Mouse (Mus musculus): Measurements from ENCODE around the gene Ppme1. TPM values are rescaled to one million over a fixed set of nuclear protein-coding genes. Genes with fewer than 3 reads are reported as not detected.
A peak's percentile ranks its signal among the peaks of the same experiment; 100 is the strongest.

Gene Ppme1
- polyA plus RNA-seq (2014; fragmentation: Nextera tagmentation; extraction: Ambion mirVana) = 155 and 163 TPM in 2 replicates

DNA sequence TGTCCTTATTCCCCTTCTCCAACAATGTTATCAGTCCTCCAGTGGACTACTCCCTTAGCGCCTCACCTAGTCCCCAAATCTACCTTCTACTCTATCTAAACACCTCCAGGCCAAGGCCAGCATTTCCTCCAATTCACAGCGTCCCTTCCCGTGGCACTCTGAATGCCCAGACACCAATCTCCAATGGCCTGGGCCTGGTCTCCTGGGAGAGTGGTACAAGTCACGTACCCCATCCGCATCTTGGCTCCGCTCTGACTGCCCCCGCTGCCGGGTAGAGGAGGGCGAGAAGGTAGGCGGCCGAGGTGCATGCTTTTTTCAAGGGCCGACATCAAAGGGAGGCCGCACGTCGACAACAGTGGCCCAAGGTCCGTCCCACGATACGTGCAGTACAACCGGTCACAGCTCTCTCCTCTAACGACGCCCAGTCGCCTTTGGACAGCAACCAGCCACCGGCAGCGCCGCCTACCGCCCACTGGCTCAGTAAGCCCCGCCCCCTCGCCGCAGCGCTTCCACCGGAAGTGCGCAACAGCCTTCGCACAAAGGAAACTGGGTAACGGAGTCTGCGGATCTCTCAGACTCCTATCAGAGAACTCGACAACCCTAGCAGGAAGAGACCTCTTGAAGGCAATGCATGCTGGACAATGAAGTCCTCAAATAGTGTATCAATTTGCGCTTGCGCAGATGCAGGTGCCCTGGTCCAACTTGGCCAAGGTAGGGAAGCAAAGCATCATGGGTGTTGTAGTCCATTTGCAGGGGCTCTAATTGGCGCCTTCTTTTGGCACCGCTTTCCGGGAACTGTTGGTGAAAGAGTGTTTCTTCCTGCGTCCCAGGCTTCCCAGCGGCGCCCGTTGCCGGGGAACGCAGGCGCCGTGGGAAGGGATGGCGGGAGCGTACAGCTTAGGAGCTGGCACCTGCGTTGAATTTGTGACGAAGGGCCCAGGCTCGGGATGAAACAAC lies at the start of gene Ppme1, which contains the start of gene C2cd3:
Gene Ppme1 (minus strand): TSS at position 813 of the 957 bp plus-strand sequence.
Gene C2cd3 (plus strand): TSS at position 739 of the 957 bp plus-strand sequence.
- H3K4me2 ChIP-seq (ENCODE audit: low read depth, low read length) = peak within 1 kb of the TSS; percentile 55
- peak within 1 kb of the TSS; percentile 91 for H3K27ac ChIP-seq (ENCODE audit: low read depth, low read length)
- no peaks in the 10 kb centered on the region; the same call in 1 of the 2 replicates for H3K36me3 ChIP-seq (ENCODE audit: control insufficient read depth, insufficient read depth, low read length)
- no peaks in the 10 kb centered on the region for H3K9me3 ChIP-seq (ENCODE audit: control insufficient read depth, low read length)
- peak within 1 kb of the TSS; percentile 74 for H3K4me3 ChIP-seq (ENCODE audit: low read depth, low read length)
- peaks cover 19% of the 10 kb centered on the region for H3K4me1 ChIP-seq (ENCODE audit: control insufficient read depth, insufficient read depth, low read length)
- peak within 1 kb of the TSS; percentile 85 for H3K9ac ChIP-seq (replicated peaks; ENCODE audit: low read depth, low read length)
- under 1% methylated on average over 54 of the region's 54 CpGs for WGBS
- H3K27me3 ChIP-seq (ENCODE audit: control insufficient read depth, insufficient read depth, low read length) = no peaks in the 10 kb centered on the region
- peak; percentile 98 for ATAC-seq (ENCODE audit: low read depth)

DNA sequence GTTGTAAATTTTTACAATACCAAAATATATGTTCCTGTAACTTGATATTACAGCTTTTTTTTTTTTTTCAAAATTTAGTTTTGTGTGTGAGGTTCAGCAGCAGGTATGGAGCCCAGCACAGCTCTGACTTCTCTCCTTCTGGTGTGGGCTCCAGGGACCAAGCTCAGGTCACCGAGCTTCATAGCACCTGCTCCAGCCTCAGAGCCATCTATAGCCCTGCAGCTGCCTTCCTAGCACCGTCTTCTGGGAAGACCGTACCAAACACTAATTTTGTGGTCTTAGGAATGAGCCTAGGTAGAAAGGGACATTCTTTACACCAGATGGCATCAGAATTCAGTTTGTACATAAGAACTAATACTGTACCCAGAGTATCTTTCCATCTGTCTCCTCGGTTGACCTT lies 36.6 kb upstream of the Ppme1 start:
- Histone ChIP-seq H3K36me3 (ENCODE audit: control insufficient read depth, insufficient read depth, low read length) (peaks cover 57% of the 10 kb centered on the region), H3K9me3 (ENCODE audit: control insufficient read depth, low read length) (no peaks in the 10 kb centered on the region), H3K4me2 (ENCODE audit: low read depth, low read length) (no peak overlapping the region), H3K27ac (ENCODE audit: low read depth, low read length) (no peak overlapping the region), H3K4me1 (ENCODE audit: control insufficient read depth, insufficient read depth, low read length) (no peaks in the 10 kb centered on the region), H3K27me3 (ENCODE audit: control insufficient read depth, insufficient read depth, low read length) (no peaks in the 10 kb centered on the region), H3K9ac (replicated peaks; ENCODE audit: low read depth, low read length) (no peak overlapping the region), H3K4me3 (ENCODE audit: low read depth, low read length) (no peak overlapping the region)
- no peak for ATAC-seq (ENCODE audit: low read depth)
- 92% methylated on average over 4 of the region's 4 CpGs for WGBS

DNA sequence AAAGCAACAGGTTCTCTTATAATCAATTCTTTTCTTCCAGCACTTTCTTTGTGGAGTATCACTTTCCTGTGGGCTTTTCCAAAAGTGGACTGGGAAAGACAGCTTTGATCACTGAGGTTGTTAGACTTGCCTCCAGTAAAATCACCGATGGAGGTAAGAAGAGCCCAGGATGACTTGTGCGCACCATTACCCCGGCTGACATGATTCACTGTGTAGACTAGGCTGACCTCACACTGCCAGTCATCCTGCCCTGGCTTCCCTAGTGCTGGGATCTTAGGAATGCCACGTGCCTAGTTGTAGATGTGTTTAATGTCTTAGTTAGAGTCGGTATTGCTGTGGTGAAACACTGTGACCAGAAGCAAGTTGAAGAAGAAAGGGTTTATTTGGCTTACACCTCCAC lies 35.6 kb upstream of the Ppme1 start:
- ATAC-seq (ENCODE audit: low read depth) = no peak
- 96% methylated on average over 5 of the region's 5 CpGs for WGBS
- H3K9ac ChIP-seq (replicated peaks; ENCODE audit: low read depth, low read length) = no peak overlapping the region
- no peak overlapping the region for H3K4me3 ChIP-seq (ENCODE audit: low read depth, low read length)
- no peaks in the 10 kb centered on the region for H3K9me3 ChIP-seq (ENCODE audit: control insufficient read depth, low read length)
- H3K4me2 ChIP-seq (ENCODE audit: low read depth, low read length) = no peak overlapping the region
- H3K27me3 ChIP-seq (ENCODE audit: control insufficient read depth, insufficient read depth, low read length) = no peaks in the 10 kb centered on the region
- H3K4me1 ChIP-seq (ENCODE audit: control insufficient read depth, insufficient read depth, low read length) = no peaks in the 10 kb centered on the region
- H3K36me3 ChIP-seq (ENCODE audit: control insufficient read depth, insufficient read depth, low read length) = peaks cover 54% of the 10 kb centered on the region
- H3K27ac ChIP-seq (ENCODE audit: low read depth, low read length) = no peak overlapping the region

DNA sequence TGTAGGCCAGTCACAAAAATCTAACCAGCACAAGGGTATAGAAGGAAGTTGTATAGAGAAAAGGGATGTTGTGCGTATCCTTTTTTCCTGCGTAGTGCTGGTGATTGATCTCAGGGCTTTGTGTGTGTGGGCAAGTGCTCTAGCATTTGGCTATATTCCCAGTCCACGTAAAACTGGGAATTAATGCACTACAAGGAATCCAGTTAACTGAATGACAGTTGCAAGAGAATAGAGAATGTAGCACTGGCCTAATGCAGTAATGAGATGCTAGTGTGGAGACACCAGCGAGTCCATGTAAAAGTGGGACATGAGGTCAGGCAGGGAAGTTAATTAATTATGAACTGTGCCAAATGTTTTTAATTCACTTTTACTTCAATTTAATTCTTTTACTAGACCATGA lies 30.6 kb upstream of the Ppme1 start:
- 49% methylated on average over 4 of the region's 4 CpGs for WGBS
- Histone ChIP-seq H3K9me3 (ENCODE audit: control insufficient read depth, low read length) (no peaks in the 10 kb centered on the region), H3K4me1 (ENCODE audit: control insufficient read depth, insufficient read depth, low read length) (no peaks in the 10 kb centered on the region), H3K4me2 (ENCODE audit: low read depth, low read length) (no peak overlapping the region), H3K27ac (ENCODE audit: low read depth, low read length) (no peak overlapping the region), H3K4me3 (ENCODE audit: low read depth, low read length) (no peak overlapping the region), H3K9ac (replicated peaks; ENCODE audit: low read depth, low read length) (no peak overlapping the region), H3K27me3 (ENCODE audit: control insufficient read depth, insufficient read depth, low read length) (no peaks in the 10 kb centered on the region), H3K36me3 (ENCODE audit: control insufficient read depth, insufficient read depth, low read length) (peaks cover 37% of the 10 kb centered on the region)
- no peak for ATAC-seq (ENCODE audit: low read depth)

DNA sequence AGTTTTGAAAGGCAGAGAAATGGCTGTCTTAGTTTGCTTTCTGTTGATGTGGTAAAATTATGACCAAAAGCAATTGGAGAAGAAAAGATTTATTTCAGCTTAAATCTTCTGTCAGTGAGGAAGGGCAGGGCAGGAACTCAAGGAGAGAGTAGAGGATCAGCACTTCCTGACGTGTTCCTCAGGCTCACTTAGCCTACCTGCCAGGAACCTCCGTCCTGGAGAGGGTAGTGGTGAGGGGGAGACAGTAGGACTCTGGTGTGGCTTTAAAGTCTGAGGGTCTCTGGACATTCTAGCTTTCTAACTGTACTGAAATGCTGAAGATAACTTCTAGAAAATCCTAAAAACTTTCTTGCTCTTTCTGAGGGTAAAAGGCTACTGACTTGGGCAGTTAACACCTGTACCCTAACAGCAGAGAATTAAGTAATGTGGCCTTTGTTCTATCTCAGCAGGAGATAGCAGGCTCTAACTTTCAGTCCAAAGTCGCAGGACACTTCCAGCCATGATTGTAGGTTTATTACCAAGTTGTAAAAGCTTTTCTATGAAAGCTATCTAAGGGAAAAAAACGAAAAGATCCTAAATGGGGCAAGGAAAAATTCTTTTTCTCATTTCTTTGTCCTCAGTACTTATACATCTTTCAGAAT lies 28.9 kb upstream of the Ppme1 start:
- 8% methylated on average over 4 of the region's 4 CpGs for WGBS
- ATAC-seq (ENCODE audit: low read depth) = no peak

DNA sequence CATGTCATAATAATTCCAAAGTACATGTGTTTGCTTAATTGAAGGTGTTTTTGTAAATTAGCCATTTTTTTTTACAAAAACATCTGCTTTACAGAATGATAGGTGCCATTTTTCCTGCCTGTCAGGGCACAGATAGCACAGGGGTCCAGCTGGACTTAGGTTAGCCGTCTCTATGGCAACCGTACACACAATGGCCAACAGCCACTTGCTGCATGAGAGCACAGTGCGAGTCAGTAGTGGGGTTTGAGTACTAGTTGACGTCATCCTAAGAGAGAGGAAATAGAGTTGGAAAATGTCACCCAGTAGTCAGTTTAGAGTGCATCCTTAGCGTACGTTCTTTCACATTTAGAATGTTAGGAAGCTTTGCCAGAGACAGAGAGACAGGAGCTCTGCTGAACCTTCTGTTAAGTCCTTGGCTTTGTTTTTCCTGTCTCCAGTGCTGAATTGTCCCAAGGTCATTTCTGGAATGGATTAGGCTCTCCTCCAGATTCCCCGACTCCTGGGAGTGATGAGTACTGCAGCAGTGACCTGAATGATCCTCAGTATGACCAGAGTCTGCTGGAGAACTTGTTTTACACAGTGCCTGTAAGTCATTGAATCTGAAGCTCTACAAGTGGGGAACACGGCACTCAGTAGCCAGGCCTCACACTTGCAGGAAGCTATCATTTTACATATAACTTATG lies 27.3 kb upstream of the Ppme1 start:
- ATAC-seq (ENCODE audit: low read depth) = no peak
- H3K36me3 ChIP-seq (ENCODE audit: control insufficient read depth, insufficient read depth, low read length) = peaks cover 26% of the 10 kb centered on the region
- H3K27ac ChIP-seq (ENCODE audit: low read depth, low read length) = no peak overlapping the region
- no peaks in the 10 kb centered on the region for H3K4me1 ChIP-seq (ENCODE audit: control insufficient read depth, insufficient read depth, low read length)
- no peaks in the 10 kb centered on the region for H3K9me3 ChIP-seq (ENCODE audit: control insufficient read depth, low read length)
- H3K9ac ChIP-seq (replicated peaks; ENCODE audit: low read depth, low read length) = no peak overlapping the region
- no peak overlapping the region for H3K4me3 ChIP-seq (ENCODE audit: low read depth, low read length)
- no peak overlapping the region for H3K4me2 ChIP-seq (ENCODE audit: low read depth, low read length)
- WGBS = 47% methylated on average over 8 of the region's 8 CpGs
- H3K27me3 ChIP-seq (ENCODE audit: control insufficient read depth, insufficient read depth, low read length) = no peaks in the 10 kb centered on the region

More for the DNA sequence above, 28.9 kb upstream of the Ppme1 start:
- Histone ChIP-seq H3K27me3 (ENCODE audit: control insufficient read depth, insufficient read depth, low read length) (no peaks in the 10 kb centered on the region), H3K4me1 (ENCODE audit: control insufficient read depth, insufficient read depth, low read length) (no peaks in the 10 kb centered on the region), H3K9me3 (ENCODE audit: control insufficient read depth, low read length) (no peaks in the 10 kb centered on the region), H3K4me2 (ENCODE audit: low read depth, low read length) (no peak overlapping the region), H3K36me3 (ENCODE audit: control insufficient read depth, insufficient read depth, low read length) (peaks cover 30% of the 10 kb centered on the region), H3K4me3 (ENCODE audit: low read depth, low read length) (no peak overlapping the region), H3K27ac (ENCODE audit: low read depth, low read length) (no peak overlapping the region), H3K9ac (replicated peaks; ENCODE audit: low read depth, low read length) (no peak overlapping the region)

DNA sequence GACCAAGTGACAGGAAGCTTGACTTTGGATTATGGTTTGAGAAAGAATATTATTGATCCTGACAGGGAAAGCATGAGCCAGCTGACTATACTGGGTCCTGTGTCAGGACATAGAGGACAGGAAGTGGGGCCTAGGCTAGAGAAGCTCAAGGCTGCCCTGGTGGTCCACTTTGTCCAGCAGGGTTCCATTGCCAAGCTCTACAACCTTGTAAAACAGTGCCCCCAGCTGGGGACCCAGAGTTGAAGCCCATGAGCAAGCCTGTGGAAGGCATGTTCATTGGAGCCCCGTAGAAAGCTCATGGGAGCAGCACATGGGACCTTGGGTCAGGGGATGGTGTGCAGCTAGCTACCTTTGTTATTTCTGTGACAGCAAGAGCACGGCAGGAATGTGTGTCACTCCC lies 20.2 kb upstream of the Ppme1 start:
- no peak overlapping the region for H3K4me2 ChIP-seq (ENCODE audit: low read depth, low read length)
- no peaks in the 10 kb centered on the region for H3K4me1 ChIP-seq (ENCODE audit: control insufficient read depth, insufficient read depth, low read length)
- 83% methylated on average over 2 of the region's 2 CpGs for WGBS
- H3K36me3 ChIP-seq (ENCODE audit: control insufficient read depth, insufficient read depth, low read length) = peaks cover 35% of the 10 kb centered on the region
- no peaks in the 10 kb centered on the region for H3K9me3 ChIP-seq (ENCODE audit: control insufficient read depth, low read length)
- H3K9ac ChIP-seq (replicated peaks; ENCODE audit: low read depth, low read length) = no peak overlapping the region
- no peak overlapping the region for H3K4me3 ChIP-seq (ENCODE audit: low read depth, low read length)
- no peaks in the 10 kb centered on the region for H3K27me3 ChIP-seq (ENCODE audit: control insufficient read depth, insufficient read depth, low read length)
- no peak for ATAC-seq (ENCODE audit: low read depth)
- H3K27ac ChIP-seq (ENCODE audit: low read depth, low read length) = no peak overlapping the region

DNA sequence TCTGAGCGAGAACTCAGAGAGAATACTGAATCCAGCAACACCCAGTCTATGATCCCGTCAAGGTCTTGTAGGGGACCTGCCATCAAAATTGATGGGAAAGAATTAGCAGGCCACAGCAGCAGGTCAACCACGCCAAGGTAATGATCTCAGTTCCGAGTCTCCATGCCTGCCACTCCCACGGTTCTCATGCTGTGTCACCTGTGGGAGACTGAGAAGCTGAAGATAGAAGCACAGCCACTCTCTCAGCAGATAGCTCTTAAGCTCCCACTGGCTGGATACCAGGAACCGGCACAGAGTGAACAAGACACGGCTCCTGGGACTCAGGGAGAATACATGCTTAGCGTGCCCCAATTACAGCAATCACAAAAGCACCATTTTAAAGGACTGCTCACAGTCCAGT lies 18.1 kb upstream of the Ppme1 start:
- Histone ChIP-seq H3K9ac (replicated peaks; ENCODE audit: low read depth, low read length) (no peak overlapping the region), H3K27me3 (ENCODE audit: control insufficient read depth, insufficient read depth, low read length) (no peaks in the 10 kb centered on the region), H3K4me1 (ENCODE audit: control insufficient read depth, insufficient read depth, low read length) (no peaks in the 10 kb centered on the region), H3K27ac (ENCODE audit: low read depth, low read length) (no peak overlapping the region), H3K4me3 (ENCODE audit: low read depth, low read length) (no peak overlapping the region), H3K36me3 (ENCODE audit: control insufficient read depth, insufficient read depth, low read length) (peaks cover 30% of the 10 kb centered on the region), H3K4me2 (ENCODE audit: low read depth, low read length) (no peak overlapping the region), H3K9me3 (ENCODE audit: control insufficient read depth, low read length) (no peaks in the 10 kb centered on the region)
- 88% methylated on average over 8 of the region's 8 CpGs for WGBS
- ATAC-seq (ENCODE audit: low read depth) = no peak
